Mouse (Mus musculus) thymus, adult 2 months (tissue): ENCODE measurements around the gene Gm10282.

ENCODE experiments used
- CTCF ChIP-seq: fragments of 200-500 bp; IDR thresholded peaks from 2 replicates; pipeline ENCODE4 v1.5.1; 2012; ENCODE audit warnings: mild to moderate bottlenecking, control low read depth, low read length, moderate library complexity, borderline replicate concordance; ENCODE audit not compliant: control insufficient read depth, poor library complexity, insufficient read depth; ENCODE audit errors: extremely low read depth
- POLR2A ChIP-seq: fragments of 200-500 bp; IDR thresholded peaks from 2 replicates; pipeline ENCODE4 v1.6.1; 2012; ENCODE audit warnings: mild to moderate bottlenecking, low read length, control low read depth, moderate library complexity; ENCODE audit not compliant: control insufficient read depth, poor library complexity, insufficient read depth; ENCODE audit errors: extremely low read depth

GRCm38 (mm10) chr8:72273111-72273770, 31.8 kb downstream of the Gm10282 start:
- TF ChIP-seq CTCF (no peak), POLR2A (no peak)
